In genomic region chr9:120900338-120901274, GRCm38 (mm10) we compare ENCODE assay signal across 23 mouse cellular contexts. TPM values are rescaled to one million over a fixed set of nuclear protein-coding genes. Genes with fewer than 3 reads are reported as not detected.
DNase-seq lines count a peak whose midpoint lies in the region; ATAC-seq and TF ChIP-seq lines count a peak whose summit lies in the region.
"Had no signal": no experiment of that assay in that cellular context is flagged by ENCODE, and none has a peak within 500 bp of the region (broad histone marks: within the 10 kb centered on the region; RNA-seq: fewer than 3 reads in every experiment).

No protein-coding gene starts in this region.

- ATAC-seq in intestine, embryonic 16.5 days = peak; percentile 93
- ATAC-seq in liver, postnatal 0 days = peak; percentile 72
- ATAC-seq in midbrain, embryonic 13.5 days = no peak
- no peak for ATAC-seq in forebrain, postnatal 0 days
- ATAC-seq: activated CD4-positive, CD25-positive, alpha-beta regulatory T cell, adult 4 months; hindbrain, embryonic 16.5 days; Patski had no signal

- H3K9ac ChIP-seq in intestine, embryonic 16.5 days (ENCODE audit: low read depth, low read length) = peak overlapping the region; percentile 26
- no peak overlapping the region for H3K9ac ChIP-seq in liver, postnatal 0 days (replicated peaks)
- no peak overlapping the region for H3K9ac ChIP-seq in midbrain, embryonic 13.5 days (replicated peaks)
- no peak overlapping the region for H3K9ac ChIP-seq in forebrain, postnatal 0 days
- H3K9ac ChIP-seq: heart, embryonic 12.5 days; lung, embryonic 15.5 days; neural tube, embryonic 15.5 days had no signal

- peaks cover 6% of the 10 kb centered on the region; the same call in 1 of the 2 replicates for H3K4me1 ChIP-seq in intestine, embryonic 16.5 days (ENCODE audit: control insufficient read depth, insufficient read depth, low read length)
- H3K4me1 ChIP-seq in liver, postnatal 0 days (ENCODE audit: insufficient read depth) = peaks cover 15% of the 10 kb centered on the region
- peaks cover 10% of the 10 kb centered on the region for H3K4me1 ChIP-seq in midbrain, embryonic 13.5 days (replicated peaks)
- no peaks in the 10 kb centered on the region for H3K4me1 ChIP-seq in forebrain, postnatal 0 days (ENCODE audit: insufficient read depth)
- H3K4me1 ChIP-seq: neural tube, embryonic 15.5 days had no signal

- 0 out of 2 replicates have a peak, but pooled peaks have one; percentile 2 for TF ChIP-seq CTCF in liver, postnatal 0 days (IDR thresholded peaks at IDR 0.05; ENCODE audit: low read depth)
- TF ChIP-seq CTCF in forebrain, postnatal 0 days (IDR thresholded peaks at IDR 0.05; ENCODE audit: low read depth) = no peak

- no peaks in the 10 kb centered on the region for H3K36me3 ChIP-seq in intestine, embryonic 16.5 days (ENCODE audit: control insufficient read depth, insufficient read depth, low read length)
- H3K36me3 ChIP-seq in liver, postnatal 0 days (replicated peaks; ENCODE audit: insufficient read depth, low read length) = no peaks in the 10 kb centered on the region
- H3K36me3 ChIP-seq in midbrain, embryonic 13.5 days = no peaks in the 10 kb centered on the region
- H3K36me3 ChIP-seq in forebrain, postnatal 0 days (ENCODE audit: insufficient read depth) = no peaks in the 10 kb centered on the region
- H3K36me3 ChIP-seq: heart, embryonic 12.5 days; lung, embryonic 15.5 days; neural tube, embryonic 15.5 days had no signal

- DNase-seq in kidney, adult 9 months = peak; percentile 57
- peak; percentile 81 for DNase-seq in large intestine, adult 2 months (ENCODE audit: low read depth, low spot score)
- no peak for DNase-seq in liver, postnatal 0 days
- no peak for DNase-seq in thymus, postnatal 25 days
- no peak for DNase-seq in layer of hippocampus, postnatal 14 days (ENCODE audit: low spot score in 2 of 2)
- DNase-seq in forebrain, postnatal 0 days = no peak
- DNase-seq: adrenal gland, postnatal 36 days; cerebellum, adult 2 months; gastrocnemius, postnatal 36 days; heart, postnatal 4 days; midbrain, embryonic 14.5 days had no signal

- H3K27ac ChIP-seq in intestine, embryonic 16.5 days (ENCODE audit: low read length) = peak overlapping the region; percentile 93
- H3K27ac ChIP-seq in liver, postnatal 0 days (ENCODE audit: low read depth) = peak overlapping the region; percentile 79
- no peak overlapping the region for H3K27ac ChIP-seq in midbrain, embryonic 13.5 days
- H3K27ac ChIP-seq in forebrain, postnatal 0 days (ENCODE audit: low read depth, low read length) = no peak overlapping the region
- H3K27ac ChIP-seq: layer of hippocampus, adult 2 months; left cerebral cortex, adult 2 months; lung, embryonic 15.5 days; macrophage; neural tube, embryonic 15.5 days had no signal

- 41% methylated on average over 12 of the region's 12 CpGs for WGBS in intestine, embryonic 16.5 days
- 24% methylated on average over 12 of the region's 12 CpGs for WGBS in large intestine, adult 2 months
- WGBS in liver, postnatal 0 days (ENCODE audit: insufficient replicate concordance) = 53% methylated on average over 12 of the region's 12 CpGs
- WGBS in midbrain, embryonic 13.5 days = 62% methylated on average over 12 of the region's 12 CpGs
- WGBS in forebrain, postnatal 0 days = 73% methylated on average over 12 of the region's 12 CpGs

- H3K4me2 ChIP-seq in intestine, embryonic 16.5 days (ENCODE audit: low read depth, low read length) = peak overlapping the region; percentile 11
- H3K4me2 ChIP-seq in liver, postnatal 0 days (ENCODE audit: low read depth, low read length) = no peak overlapping the region
- H3K4me2 ChIP-seq in midbrain, embryonic 13.5 days (replicated peaks) = no peak overlapping the region
- H3K4me2 ChIP-seq in forebrain, postnatal 0 days (ENCODE audit: low read depth) = no peak overlapping the region
- H3K4me2 ChIP-seq: heart, embryonic 12.5 days; lung, embryonic 15.5 days; neural tube, embryonic 15.5 days had no signal

- TF ChIP-seq EP300 in liver, postnatal 0 days (IDR thresholded peaks at IDR 0.05; ENCODE audit: low read depth) = no peak

- no peaks in the 10 kb centered on the region for H3K27me3 ChIP-seq in intestine, embryonic 16.5 days (replicated peaks; ENCODE audit: control insufficient read depth, insufficient read depth, low read length)
- no peaks in the 10 kb centered on the region for H3K27me3 ChIP-seq in liver, postnatal 0 days (ENCODE audit: insufficient read depth, low read length)
- H3K27me3 ChIP-seq in midbrain, embryonic 13.5 days = no peaks in the 10 kb centered on the region
- H3K27me3 ChIP-seq in forebrain, postnatal 0 days (ENCODE audit: insufficient read depth, low read length) = no peaks in the 10 kb centered on the region
- H3K27me3 ChIP-seq: heart, embryonic 12.5 days; lung, embryonic 15.5 days; neural tube, embryonic 15.5 days; Patski had no signal

- peak overlapping the region; percentile 4; the same call in 1 of the 2 replicates for H3K4me3 ChIP-seq in intestine, embryonic 16.5 days (ENCODE audit: low read length)
- H3K4me3 ChIP-seq in liver, postnatal 0 days (ENCODE audit: low read depth, low read length) = no peak overlapping the region
- H3K4me3 ChIP-seq in midbrain, embryonic 13.5 days (replicated peaks) = no peak overlapping the region
- no peak overlapping the region for H3K4me3 ChIP-seq in forebrain, postnatal 0 days (ENCODE audit: low read depth, low read length)
- H3K4me3 ChIP-seq: heart, embryonic 12.5 days; layer of hippocampus, adult 2 months; left cerebral cortex, adult 2 months; lung, embryonic 15.5 days; myocyte; neural tube, embryonic 15.5 days had no signal

- no peaks in the 10 kb centered on the region for H3K9me3 ChIP-seq in intestine, embryonic 16.5 days (ENCODE audit: control insufficient read depth, low read length)
- no peaks in the 10 kb centered on the region for H3K9me3 ChIP-seq in liver, postnatal 0 days (ENCODE audit: low read length)
- H3K9me3 ChIP-seq in midbrain, embryonic 13.5 days = no peaks in the 10 kb centered on the region
- H3K9me3 ChIP-seq in forebrain, postnatal 0 days (ENCODE audit: low read length) = no peaks in the 10 kb centered on the region
- H3K9me3 ChIP-seq: heart, embryonic 12.5 days; lung, embryonic 15.5 days; neural tube, embryonic 15.5 days had no signal

RNA-seq across cellular contexts. Expression of gene Ctnnb1, which starts 28.4 kb away (rescaled TPM):
- 448 and 454 TPM in 2 replicates for polyA plus RNA-seq in intestine, embryonic 16.5 days (2015; fragmentation: Nextera tagmentation; extraction: Ambion mirVana)
- polyA plus RNA-seq in large intestine, adult 2 months (2012; rRNA removed) = 195 and 227 TPM in 2 replicates
- 66.5 and 72.7 TPM in 2 replicates for polyA plus RNA-seq in liver, postnatal 0 days (2015; fragmentation: Nextera tagmentation; extraction: Ambion mirVana)
- polyA plus RNA-seq in midbrain, embryonic 13.5 days (2015; fragmentation: Nextera tagmentation; extraction: Ambion mirVana) = 616 and 667 TPM in 2 replicates
- 100 to 1,000 TPM; 772 to 788 TPM for total RNA-seq in layer of hippocampus, postnatal 14 days (2021)
- total RNA-seq in forebrain, postnatal 0 days (2014; rRNA removed) = 839 and 1,100 TPM in 2 replicates
- polyA plus RNA-seq in forebrain, postnatal 0 days (2015; fragmentation: Nextera tagmentation; extraction: Ambion mirVana) = 368 and 388 TPM in 2 replicates

Comparison
In these comparisons a context has a peak if more than half of its experiments do, and no peak if none do; other contexts are left out.
1. ATAC-seq: peak in intestine, embryonic 16.5 days (single experiment) and liver, postnatal 0 days (single experiment); none in midbrain, embryonic 13.5 days (single experiment) and forebrain, postnatal 0 days (single experiment).
2. H3K27ac ChIP-seq: peak in intestine, embryonic 16.5 days (single experiment) and liver, postnatal 0 days (single experiment); none in midbrain, embryonic 13.5 days (single experiment) and forebrain, postnatal 0 days (single experiment).
3. DNase-seq: peak in kidney, adult 9 months (single experiment) and large intestine, adult 2 months (single experiment); none in liver, postnatal 0 days (single experiment), thymus, postnatal 25 days (single experiment), layer of hippocampus, postnatal 14 days (0 of 2) and forebrain, postnatal 0 days (single experiment).